Mouse (Mus musculus) left cerebral cortex, adult 8-10 months (tissue): ENCODE data around the gene Myo3b. TPM values are rescaled to one million over a fixed set of nuclear protein-coding genes. Genes with fewer than 3 reads are reported as not detected.

Experiments used
- DNase-seq, 2 experiments: peaks; one replicate each; pipeline ENCODE4 v3.0.0; 2022; ENCODE audit warnings: low spot score in 2 of 2
- total RNA-seq, 4 experiments: library from RNA; stranded (reverse); gene quantifications; 2 replicates each; pipeline ENCODE4 v1.2.4; 2022

The Myo3b gene
- total RNA-seq, 4 experiments from 2014 or later, result 1.1 to 1.8 (median 1.3) TPM

DNA sequence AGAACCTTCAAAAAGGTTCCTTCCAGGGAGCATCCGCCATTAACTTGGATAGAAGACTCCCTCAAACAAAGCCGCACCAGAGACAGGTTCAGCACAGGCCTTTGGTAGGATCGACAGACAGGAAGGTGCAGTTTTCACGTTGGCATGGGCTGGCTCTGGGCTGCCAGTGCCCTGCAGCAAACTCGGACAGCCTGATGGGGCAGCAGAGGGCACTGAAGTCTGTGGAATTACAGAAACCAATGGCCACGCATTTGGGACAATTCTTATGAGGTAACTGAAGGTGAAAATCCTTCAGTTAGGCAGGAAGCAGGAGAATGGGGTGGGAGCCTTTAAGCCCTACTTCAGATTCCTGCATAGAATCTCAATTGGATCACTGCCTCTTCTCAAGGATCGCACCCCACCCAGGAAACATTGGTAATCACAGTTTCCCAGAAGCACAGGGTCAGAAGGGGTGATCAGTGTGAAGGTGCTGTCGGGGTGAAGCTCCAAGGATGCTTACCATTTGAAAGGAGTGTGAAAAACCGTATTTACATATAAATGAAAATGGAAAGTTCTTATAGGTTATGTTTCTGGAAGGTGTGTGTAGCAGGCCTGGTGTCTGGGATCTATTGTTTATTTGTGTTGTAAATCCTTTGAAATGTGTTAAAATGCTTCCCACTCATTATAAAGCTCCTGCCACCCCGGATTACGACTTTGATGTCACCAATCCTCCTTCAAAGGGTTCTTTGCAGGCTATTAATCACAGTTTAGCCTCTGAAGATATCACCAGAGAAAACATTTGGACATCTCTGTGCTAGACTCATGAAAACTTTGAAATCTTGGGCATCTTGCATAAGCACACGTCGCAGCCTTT is 239.7 kb downstream of the Myo3b start:
- no peak for DNase-seq

DNA sequence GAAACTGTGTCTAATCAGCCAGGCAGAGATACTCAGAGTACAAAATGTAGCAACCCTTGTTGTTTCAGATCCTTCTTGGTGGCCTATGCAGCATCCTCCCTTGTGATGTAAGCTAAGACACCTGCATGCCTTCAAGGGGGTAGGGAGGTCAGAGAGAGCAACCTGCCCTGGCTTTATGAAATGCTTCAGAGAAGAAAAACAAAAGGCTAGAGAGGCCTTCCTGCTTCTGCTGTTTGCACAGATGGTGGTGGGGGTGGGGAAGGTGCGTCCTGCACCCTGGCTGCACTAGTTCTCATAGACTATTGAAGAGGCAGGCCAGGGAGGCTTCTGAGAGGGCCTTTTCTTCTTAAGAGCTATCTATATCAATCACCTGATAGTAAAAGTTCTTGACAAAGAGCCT is 245.2 kb downstream of the Myo3b start:
- DNase-seq, result no peak

- no peak for DNase-seq
Observed at GRCm38 (mm10) chr2:70291063-70291462, 252.1 kb downstream of the Myo3b start.

DNA sequence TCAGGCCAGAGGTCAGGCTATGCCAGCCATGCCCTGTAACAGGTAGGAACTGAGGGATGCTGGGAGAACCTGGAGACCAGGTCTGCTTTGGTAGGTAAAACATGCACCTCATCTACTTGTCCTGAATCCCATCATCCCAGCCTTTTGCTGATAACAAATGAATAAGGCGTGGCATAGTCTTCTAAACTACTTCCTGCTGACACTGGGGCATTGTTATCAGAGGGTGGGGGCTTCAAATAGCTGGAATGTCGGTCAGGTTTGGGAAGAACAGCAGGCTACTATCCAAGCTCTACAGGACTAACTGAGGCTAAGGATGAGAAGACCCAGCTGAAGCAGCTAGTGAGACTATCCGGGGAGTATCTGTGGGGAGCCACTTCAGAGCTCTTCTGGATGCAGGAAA is 253.8 kb downstream of the Myo3b start:
- no peak for DNase-seq

- DNase-seq, result no peak
Observed at GRCm38 (mm10) chr2:70302905-70303304, 264.0 kb downstream of the Myo3b start.

- no peak for DNase-seq
Observed at GRCm38 (mm10) chr2:70315125-70315524, 276.2 kb downstream of the Myo3b start.

GRCm38 (mm10) chr2:70315734-70316133 is 276.8 kb downstream of the Myo3b start:
- no peak for DNase-seq

DNA sequence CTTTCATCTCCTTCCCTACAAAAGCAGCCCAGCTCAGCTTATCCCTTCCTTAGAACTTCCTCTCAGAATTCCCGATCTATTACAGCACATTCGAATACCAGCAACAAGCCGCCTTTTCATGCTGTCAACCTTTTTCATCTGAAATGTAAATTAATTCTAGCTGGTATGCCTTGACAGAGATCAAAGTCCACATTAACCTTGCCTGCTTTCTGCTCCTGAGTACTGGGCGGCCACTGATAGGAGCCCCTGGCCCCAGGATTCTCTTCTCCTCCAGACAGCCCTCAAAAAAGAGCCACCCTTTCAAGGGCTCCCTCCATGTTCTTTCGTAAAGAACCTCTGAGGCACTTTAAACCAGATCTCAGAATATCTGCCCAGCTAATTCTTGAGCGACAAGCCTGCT is 278.9 kb downstream of the Myo3b start:
- no peak for DNase-seq

- no peak for DNase-seq
Observed at GRCm38 (mm10) chr2:70318861-70319555, 280.1 kb downstream of the Myo3b start.

DNA sequence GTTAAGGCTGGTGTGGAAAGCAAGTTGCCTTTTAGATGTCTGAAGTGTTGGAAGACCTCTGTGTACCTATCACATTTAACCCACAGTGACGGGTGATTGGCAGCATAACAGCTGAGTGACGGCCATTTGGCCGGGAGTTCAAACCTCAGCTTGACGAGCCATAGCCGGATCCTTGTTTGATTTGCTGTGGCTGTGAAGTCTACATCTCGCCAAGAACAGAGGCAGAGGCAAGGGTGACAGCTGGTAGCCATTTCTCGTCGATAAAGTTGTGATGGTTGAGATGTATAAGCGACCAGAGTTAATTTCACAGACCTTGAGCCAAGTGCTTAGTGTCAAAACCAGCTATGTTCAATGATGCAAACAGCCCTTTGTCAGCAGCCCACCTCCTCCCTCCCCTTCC is 283.8 kb downstream of the Myo3b start:
- DNase-seq, result no peak

GRCm38 (mm10) chr2:70327602-70328001 is 288.7 kb downstream of the Myo3b start:
- DNase-seq, result no peak

DNA sequence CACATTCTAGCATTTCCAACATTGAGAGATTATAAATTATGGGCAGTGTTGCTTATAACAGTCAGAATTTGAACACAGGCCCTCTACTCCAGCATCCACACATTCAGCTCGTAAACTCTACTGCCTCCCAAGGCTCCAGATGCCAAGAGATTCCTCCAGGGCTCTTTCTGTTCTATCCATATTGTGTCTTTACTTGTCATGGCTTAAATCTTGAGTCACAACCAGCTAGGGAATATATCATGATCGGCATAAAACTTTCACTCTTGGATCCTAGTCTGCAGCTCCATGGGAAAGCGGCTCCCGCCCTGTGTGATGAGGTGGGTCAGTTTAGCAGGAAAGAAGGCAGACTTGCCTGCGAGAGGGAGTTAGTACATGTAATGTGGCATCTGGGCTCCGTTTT is 294.0 kb downstream of the Myo3b start:
- no peak for DNase-seq

- DNase-seq, result no peak
Observed at GRCm38 (mm10) chr2:70333553-70333952, 294.6 kb downstream of the Myo3b start.

- DNase-seq, result no peak
Observed at GRCm38 (mm10) chr2:70336551-70336950, 297.6 kb downstream of the Myo3b start.

GRCm38 (mm10) chr2:70337208-70337611 is 298.3 kb downstream of the Myo3b start:
- DNase-seq, result no peak

DNA sequence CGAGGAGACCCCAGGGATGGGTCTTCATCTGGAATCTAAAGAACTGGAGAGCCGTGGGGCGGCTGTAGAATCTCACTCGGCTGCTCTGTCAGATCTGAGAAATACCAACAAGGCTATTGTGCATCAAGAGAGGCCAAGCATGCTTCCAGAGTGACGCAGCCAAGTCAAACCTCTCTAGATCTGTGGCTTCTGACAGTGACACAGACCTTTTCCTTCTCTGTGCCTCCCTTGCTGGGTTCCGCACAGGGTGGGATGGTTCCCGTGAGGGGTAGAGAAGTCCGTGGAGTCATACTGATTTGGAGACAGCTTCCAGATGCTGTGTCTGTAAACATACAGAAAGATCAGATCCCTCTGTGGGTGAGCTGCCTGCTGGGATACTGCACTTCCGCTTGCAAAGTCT is 298.9 kb downstream of the Myo3b start:
- no peak for DNase-seq

- DNase-seq, result no peak
Observed at GRCm38 (mm10) chr2:70339061-70339460, 300.1 kb downstream of the Myo3b start.

- no peak for DNase-seq
Observed at GRCm38 (mm10) chr2:70339501-70339900, 300.6 kb downstream of the Myo3b start.

GRCm38 (mm10) chr2:70340224-70340623 is 301.3 kb downstream of the Myo3b start:
- no peak for DNase-seq

- DNase-seq, result no peak
Observed at GRCm38 (mm10) chr2:70345126-70345525, 306.2 kb downstream of the Myo3b start.

GRCm38 (mm10) chr2:70347511-70347910 is 308.6 kb downstream of the Myo3b start:
- no peak for DNase-seq

- no peak for DNase-seq
Observed at GRCm38 (mm10) chr2:70348793-70349553, 310.0 kb downstream of the Myo3b start.
